Mouse (Mus musculus) skeletal muscle tissue, adult 2 months (tissue): Measurements from ENCODE around the gene Fam126a.

ENCODE experiments used
- DNase-seq: peaks from one replicate; pipeline ENCODE4 v3.0.0-alpha.2; 2012; ENCODE audit warnings: low read depth, low spot score

Gene Fam126a

DNA sequence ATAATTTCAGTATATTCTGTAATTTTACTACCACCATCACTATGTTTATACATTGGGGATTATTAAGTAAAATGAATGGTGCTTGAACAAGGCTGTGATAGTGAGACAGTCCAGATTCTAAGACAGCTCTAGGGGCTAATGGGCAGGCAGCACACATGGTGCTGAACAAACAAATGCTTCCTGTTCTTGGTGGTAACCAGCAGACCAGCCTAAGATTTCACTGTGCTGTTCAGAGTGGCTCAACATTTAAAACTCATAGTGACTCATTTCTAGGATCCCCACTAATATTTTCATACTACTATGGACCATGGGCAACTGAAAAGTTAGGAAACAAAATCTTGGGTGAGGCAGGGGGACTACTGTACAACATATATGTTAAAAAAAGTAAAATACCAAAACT lies 10.1 kb upstream of the Fam126a start:
- DNase-seq: no peak

- DNase-seq: peak; percentile 61
Measured at GRCm38 (mm10) chr5:24039423-24039822, 8.9 kb upstream of the Fam126a start.

DNA sequence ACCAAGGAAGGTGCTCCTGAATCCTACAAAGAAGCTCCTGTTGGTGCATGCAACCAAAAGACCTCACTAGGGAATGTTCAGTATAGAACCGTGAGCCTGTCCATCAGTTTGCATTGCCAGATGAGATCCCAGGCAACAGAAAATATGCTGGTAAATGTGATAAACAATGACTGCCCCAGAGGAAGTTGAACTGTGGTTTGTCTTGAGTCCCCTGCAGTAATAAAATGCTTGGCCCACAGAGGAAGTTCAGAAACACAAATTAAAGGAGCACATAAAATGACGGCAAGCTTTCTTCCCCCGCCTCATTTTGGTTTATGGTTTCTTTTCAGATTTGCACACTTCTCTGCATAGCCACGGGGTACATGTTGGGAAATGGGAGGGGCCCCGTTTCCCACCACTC lies 8.3 kb upstream of the Fam126a start:
- DNase-seq: no peak

GRCm38 (mm10) chr5:24038190-24038589 lies 7.7 kb upstream of the Fam126a start:
- no peak for DNase-seq

DNA sequence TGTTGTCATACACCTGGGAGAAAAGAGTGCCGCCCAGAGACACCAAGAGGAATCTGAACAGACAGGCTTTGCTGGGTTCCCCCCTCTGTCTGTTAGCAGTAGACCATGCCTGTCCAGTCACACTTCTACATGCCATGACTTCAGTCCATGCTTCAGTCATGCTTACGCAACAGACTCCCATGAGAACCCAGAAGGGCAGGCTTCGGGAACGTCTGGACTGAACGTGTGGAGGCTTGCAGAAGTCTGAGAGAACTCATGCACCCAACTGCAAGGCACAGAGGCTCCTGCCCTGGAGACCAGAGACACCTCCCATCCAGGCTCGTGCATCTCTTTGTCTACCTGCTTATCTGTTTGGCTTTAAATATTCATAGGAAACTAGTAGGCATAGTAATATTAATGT lies 6.2 kb upstream of the Fam126a start:
- no peak for DNase-seq

DNA sequence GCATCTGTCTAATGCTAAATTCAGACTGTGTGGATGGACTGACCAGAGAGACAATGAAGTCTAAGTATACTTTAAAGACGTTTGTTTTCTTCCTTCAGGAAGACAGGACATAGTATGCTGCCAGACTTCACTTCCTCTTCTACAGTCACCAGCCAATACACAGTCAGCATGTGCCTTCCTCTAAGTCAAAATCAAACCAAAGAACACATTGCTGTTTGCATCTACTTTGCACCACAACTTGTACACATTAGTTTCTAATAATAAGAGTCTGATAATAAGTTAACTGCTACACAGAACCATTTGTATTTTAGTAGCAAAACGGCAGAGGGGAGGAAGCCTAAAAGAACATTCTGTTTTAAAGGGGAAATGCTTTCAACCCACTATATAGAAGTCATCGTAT lies 4.5 kb upstream of the Fam126a start:
- no peak for DNase-seq

- no peak for DNase-seq
Measured at GRCm38 (mm10) chr5:24034091-24034490, 3.6 kb upstream of the Fam126a start.

DNA sequence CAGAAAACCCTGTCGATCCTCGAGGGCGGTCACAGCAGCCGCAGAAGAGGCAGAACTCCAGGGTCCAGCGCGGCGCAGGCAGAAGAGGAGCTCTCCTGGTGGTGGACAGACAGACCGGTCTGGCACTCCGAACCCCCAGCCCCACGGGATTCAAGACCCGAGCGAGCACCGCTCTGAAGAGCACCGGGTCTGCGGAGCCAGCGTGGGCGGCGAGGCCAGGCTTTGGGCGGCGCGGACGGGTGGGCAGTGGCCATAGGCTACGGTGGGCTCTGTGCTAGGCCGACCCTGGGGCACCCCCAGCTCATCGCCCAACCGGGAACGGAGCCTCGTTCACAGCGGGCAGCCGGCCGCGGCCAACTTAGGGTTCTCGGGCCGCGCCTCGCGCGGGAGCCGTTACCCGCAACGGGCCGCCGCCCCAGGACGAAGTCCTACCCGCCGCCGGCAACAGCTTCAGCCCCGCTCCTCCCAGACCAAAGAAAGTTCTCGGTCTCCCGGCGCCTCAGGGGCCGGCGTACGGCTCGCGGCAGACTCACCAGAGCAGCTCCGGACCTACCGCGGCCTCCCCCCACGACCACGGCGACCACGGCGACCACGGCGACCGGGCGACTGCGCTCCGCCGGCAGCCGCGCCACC lies 428 bp downstream of the Fam126a start:
- DNase-seq: no peak

- peak; percentile 11 for DNase-seq
Measured at GRCm38 (mm10) chr5:24029331-24029771, 1.1 kb downstream of the Fam126a start.

DNA sequence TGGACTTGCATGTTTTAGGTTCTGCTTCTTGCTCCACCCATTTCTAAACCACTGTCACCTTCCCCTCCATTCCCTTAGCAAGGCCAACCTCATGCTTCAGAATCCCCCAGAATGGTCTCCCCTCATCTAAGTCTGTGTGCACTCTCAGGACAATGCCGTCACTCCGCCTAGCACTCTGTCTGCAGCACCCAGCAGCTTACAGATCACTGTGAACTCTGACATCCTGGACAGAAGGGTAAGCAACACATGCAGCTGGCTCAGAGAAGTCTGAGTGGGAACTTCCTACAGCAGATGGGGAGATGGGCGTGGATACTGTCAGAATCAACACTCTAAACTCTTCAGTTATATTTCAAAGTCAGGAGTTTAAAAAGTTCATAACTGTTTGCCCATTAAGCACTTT lies 5.5 kb downstream of the Fam126a start:
- DNase-seq: no peak

DNA sequence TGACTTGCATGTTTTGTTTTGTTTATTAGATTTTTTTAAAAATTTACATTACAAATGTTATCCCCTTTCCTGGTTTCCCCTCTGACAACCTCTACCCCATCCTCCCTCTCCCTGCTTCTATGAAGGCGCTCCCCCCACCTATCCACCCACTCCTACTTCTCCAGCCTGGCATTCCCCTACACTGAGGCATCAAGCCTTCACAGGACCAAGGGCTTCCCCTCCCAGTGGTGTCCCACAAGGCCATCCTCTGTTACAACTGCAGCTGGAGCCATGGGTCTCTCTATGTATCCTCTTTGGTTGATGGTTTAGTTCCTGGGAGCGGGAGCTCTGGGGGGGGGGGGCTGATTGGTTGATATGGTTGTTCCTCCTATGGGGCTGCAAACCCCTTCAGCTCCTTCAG lies 7.3 kb downstream of the Fam126a start:
- no peak for DNase-seq

- peak; percentile 29 for DNase-seq
Measured at GRCm38 (mm10) chr5:24021683-24022082, 8.8 kb downstream of the Fam126a start.

DNA sequence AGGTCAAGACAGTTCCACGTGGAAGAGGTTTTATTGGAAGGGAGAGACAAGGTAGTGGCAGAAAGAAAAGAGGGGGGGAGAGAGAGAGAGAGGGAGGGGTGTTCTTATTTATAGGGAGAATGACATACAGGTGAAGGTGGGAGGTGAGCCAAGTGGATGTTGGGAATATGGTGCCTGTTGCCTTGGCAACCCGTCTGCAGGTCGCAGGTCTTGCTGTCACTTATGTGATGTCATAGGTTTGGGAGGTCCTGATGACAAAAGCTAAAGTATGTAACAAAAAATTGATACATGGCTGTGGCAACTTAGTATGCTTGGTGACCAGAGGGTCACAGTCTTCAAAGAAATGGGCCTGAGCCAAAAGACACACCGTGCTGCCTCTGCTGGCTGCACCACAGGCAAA lies 10.1 kb downstream of the Fam126a start:
- DNase-seq: no peak

DNA sequence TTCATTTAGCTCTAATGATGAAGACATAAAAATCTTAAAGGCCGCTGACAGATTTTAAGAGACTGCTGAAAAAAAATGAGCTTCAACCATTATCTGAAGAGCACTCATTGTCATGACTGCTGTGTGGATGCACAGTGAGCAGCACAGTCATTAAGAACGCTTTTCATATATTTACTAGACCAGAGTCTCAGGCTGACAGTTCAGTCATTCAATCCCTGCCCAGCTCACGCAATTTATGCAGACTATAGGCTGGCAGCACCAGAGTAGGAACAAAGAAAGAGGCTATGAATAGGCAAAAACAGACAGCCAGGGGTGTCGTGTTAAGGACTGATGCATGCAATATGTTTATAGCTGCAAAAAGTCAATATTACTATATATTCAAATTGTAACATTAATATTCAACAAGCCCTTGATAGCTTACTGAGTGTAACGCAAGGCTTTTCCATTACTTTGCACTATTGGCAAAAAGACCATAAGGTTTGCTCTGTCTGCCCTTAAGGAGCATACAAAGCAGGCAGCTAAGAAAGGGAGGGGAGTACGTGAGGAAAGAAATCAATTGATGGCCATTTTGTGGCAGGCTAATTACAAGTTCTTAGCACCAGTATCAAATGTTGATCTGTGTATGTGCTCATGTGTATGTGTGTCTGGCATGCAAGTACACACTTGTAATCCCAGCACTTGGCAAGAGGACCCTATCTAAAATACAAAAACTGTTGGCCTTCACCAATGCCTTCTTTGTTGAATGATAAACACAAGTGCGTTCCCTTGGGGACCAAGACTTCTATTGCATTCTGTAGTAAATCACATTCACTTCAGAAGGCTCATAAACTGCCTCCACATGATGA lies 10.9 kb downstream of the Fam126a start:
- DNase-seq: no peak

- DNase-seq: no peak
Measured at GRCm38 (mm10) chr5:24018621-24019261, 11.7 kb downstream of the Fam126a start.

GRCm38 (mm10) chr5:24016912-24017311 lies 13.6 kb downstream of the Fam126a start:
- no peak for DNase-seq

DNA sequence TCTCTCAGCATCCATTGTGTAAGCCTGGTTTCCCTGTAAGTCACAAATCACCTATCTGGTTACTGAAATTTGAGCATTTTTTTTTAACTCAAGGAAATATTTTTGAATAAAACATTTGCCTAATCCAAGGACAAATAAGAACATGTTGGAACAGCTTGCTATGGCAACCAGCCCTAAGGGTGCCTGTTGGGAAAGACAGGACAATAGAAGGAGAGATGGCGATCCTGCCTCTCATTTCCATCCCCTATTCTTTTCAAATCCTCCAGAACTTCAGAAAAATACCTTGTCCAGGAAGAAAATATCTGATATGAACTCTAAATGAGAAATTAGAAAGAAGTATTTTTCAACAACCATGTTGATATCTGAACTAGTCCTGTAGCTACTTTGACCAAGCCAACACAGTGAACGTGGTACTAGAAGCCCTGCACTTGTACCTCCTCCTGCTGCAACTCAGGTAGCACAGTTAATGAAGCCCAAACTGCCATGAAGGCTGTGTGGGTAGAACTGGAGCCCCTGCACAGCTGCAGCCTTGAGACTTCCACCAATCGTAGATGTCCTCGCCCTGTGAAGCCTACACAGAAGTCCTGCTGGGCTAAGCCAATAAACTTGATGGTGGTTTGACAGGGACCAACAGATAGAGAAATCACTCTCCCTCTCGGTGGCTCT lies 17.0 kb downstream of the Fam126a start:
- DNase-seq: no peak

GRCm38 (mm10) chr5:23999083-23999671 lies 31.3 kb downstream of the Fam126a start:
- DNase-seq: no peak

GRCm38 (mm10) chr5:23995951-23996350 lies 34.5 kb downstream of the Fam126a start:
- no peak for DNase-seq

GRCm38 (mm10) chr5:23994929-23995328 lies 35.6 kb downstream of the Fam126a start:
- no peak for DNase-seq

DNA sequence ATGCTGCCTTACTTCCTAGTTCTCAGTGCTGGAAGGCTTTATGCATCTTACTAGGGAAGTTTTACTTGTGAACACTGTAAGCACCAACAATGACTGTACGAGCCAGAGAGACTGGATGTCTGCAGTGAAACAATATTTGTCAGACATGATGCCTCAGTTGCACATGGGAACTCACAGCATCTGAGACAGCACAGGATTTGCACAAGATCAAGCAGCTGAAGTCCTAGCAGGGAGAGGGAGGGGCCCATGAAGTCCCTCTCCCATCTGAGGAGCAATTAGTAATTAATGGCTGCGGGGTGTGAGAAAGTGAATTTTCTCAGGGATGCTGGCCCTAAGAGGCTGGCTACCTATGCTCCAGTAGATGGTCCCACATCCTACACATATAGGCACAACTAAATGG lies 36.3 kb downstream of the Fam126a start:
- DNase-seq: no peak

- no peak for DNase-seq
Measured at GRCm38 (mm10) chr5:23993553-23993894, 37.0 kb downstream of the Fam126a start.
